Mouse (Mus musculus): Measurements from ENCODE around the gene Cnr2. TPM values are rescaled to one million over a fixed set of nuclear protein-coding genes. Genes with fewer than 3 reads are reported as not detected.

The Cnr2 gene
- polyA plus RNA-seq, 1 experiment from 2014 or later, result 0.71 TPM

DNA sequence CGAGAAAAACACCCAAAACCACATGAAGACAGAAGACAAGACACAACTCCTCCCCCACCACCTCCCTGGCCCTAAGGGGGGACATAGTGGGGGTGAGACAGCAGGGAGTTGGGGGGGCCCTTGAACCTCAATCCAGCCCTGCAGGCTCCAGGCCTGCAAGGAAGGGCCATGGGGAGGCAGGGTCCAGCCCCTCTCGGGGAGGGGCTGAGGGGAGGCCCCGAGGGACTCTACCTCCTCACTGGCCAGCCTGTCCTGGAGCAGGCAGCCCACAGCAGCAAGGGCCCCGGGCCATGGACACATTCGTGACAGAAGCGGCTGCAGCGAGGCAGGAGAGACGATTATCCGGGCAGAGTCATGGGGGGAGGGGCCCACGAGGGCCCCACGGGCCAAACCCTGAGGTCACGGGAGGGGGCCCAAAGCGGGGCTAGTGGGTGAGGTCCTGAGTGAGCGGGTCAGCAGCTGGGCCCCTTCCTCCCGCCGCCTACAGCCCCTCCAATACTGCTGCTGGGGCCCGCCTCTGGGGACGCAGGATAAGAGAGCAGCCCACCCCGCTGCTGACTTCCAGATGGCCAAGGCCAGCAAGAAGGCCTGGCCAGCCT lies 73.2 kb downstream of the Cnr2 start:
- DNase-seq, result no peak
- 47% methylated on average over 19 of the region's 19 CpGs for WGBS

DNA sequence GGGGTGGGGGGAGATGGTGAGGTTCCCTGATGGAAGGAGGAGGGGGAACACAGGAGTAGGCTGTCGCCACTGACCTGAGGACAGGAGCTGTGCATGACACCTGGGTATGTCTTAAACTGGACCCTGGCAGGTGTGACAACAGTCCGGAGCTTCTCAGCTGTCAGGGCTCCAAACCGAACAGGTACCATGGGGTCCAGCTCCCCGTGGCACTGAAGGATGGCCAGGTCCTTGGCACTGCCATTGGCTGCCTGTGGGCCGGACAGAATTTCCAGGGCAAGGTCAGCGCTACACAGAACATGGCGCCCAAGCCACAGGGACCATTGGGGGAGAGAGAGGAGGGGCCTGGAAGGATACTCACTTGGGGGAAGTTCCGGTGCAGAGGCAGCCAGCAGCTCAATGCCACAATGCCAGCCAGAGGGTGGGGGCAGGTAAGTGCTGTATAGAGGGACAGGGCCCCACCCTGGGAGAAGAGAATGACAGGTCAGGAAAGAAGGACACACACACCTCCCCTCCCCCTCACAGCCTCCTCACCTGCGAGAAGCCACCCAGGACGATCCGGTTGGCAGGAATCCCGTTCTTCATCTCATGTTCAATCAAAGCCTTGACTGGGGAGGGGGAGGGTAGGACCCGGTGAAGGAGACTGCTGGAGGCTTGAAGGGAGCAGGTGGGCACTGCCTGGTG lies 74.0 kb downstream of the Cnr2 start:
- H3K36me3 ChIP-seq (ENCODE audit: insufficient read depth), result peaks cover 52% of the 10 kb centered on the region
- no peaks in the 10 kb centered on the region for H3K9me3 ChIP-seq (ENCODE audit: low read depth, low read length)
- no peak overlapping the region for H3K27ac ChIP-seq (ENCODE audit: low read depth)
- H3K4me3 ChIP-seq (ENCODE audit: low read depth, low read length), result no peak overlapping the region
- no peak overlapping the region for H3K4me2 ChIP-seq
- H3K27me3 ChIP-seq (ENCODE audit: insufficient read depth, low read length), result no peaks in the 10 kb centered on the region
- DNase-seq (no peak), ATAC-seq (ENCODE audit: insufficient read depth) (no peak)
- H3K4me1 ChIP-seq (ENCODE audit: insufficient read depth), result 0 out of 2 replicates have a peak, but pooled peaks cover 3% of the 10 kb centered on the region
- 83% methylated on average over 13 of the region's 13 CpGs for WGBS
- no peak for TF ChIP-seq CTCF (IDR thresholded peaks at IDR 0.05; ENCODE audit: low read depth)
- no peak overlapping the region for H3K9ac ChIP-seq

More for the DNA sequence above, 73.2 kb downstream of the Cnr2 start:
- ATAC-seq (ENCODE audit: insufficient read depth), result no peak
- no peak overlapping the region for H3K4me2 ChIP-seq
- H3K9me3 ChIP-seq (ENCODE audit: low read depth, low read length), result no peaks in the 10 kb centered on the region
- no peak overlapping the region for H3K4me3 ChIP-seq (ENCODE audit: low read depth, low read length)
- 0 out of 2 replicates have a peak, but pooled peaks cover 3% of the 10 kb centered on the region for H3K4me1 ChIP-seq (ENCODE audit: insufficient read depth)
- H3K36me3 ChIP-seq (ENCODE audit: insufficient read depth), result peaks cover 52% of the 10 kb centered on the region
- H3K27me3 ChIP-seq (ENCODE audit: insufficient read depth, low read length), result no peaks in the 10 kb centered on the region
- no peak for TF ChIP-seq CTCF (IDR thresholded peaks at IDR 0.05; ENCODE audit: low read depth)
- no peak overlapping the region for H3K9ac ChIP-seq
- no peak overlapping the region for H3K27ac ChIP-seq (ENCODE audit: low read depth)

Other genes starting within 250 kb of the Cnr2 start
- 1.6 and 1.7 TPM in 2 replicates for gene Ifnlr1, start 209.1 kb upstream of the Cnr2 start, polyA plus RNA-seq (2014; fragmentation: Nextera tagmentation; extraction: Ambion mirVana)
- gene Il22ra1, start 167.2 kb upstream of the Cnr2 start, polyA plus RNA-seq (2014; fragmentation: Nextera tagmentation; extraction: Ambion mirVana), result 0.12 TPM in 1 of 2 replicates, not detected in the other
- gene Myom3, start 135.7 kb upstream of the Cnr2 start, polyA plus RNA-seq (2014; fragmentation: Nextera tagmentation; extraction: Ambion mirVana), result not detected in 2 replicates
- 322 and 336 TPM in 2 replicates for gene Srsf10, start 39.6 kb upstream of the Cnr2 start, polyA plus RNA-seq (2014; fragmentation: Nextera tagmentation; extraction: Ambion mirVana)
- 191 and 206 TPM in 2 replicates for gene Pnrc2, start 21.5 kb upstream of the Cnr2 start, polyA plus RNA-seq (2014; fragmentation: Nextera tagmentation; extraction: Ambion mirVana)
- 65.1 and 72.7 TPM in 2 replicates for gene Fuca1, start 25.3 kb downstream of the Cnr2 start, polyA plus RNA-seq (2014; fragmentation: Nextera tagmentation; extraction: Ambion mirVana)
- 71.7 and 78.1 TPM in 2 replicates for gene Hmgcl, start 51.1 kb downstream of the Cnr2 start, polyA plus RNA-seq (2014; fragmentation: Nextera tagmentation; extraction: Ambion mirVana)
- gene Gale, start 68.3 kb downstream of the Cnr2 start, polyA plus RNA-seq (2014; fragmentation: Nextera tagmentation; extraction: Ambion mirVana), result 27.0 and 30.3 TPM in 2 replicates
- gene Lypla2, start 77.2 kb downstream of the Cnr2 start, polyA plus RNA-seq (2014; fragmentation: Nextera tagmentation; extraction: Ambion mirVana), result 117 and 132 TPM in 2 replicates
- gene Pithd1, start 91.9 kb downstream of the Cnr2 start, polyA plus RNA-seq (2014; fragmentation: Nextera tagmentation; extraction: Ambion mirVana), result 54.6 and 61.5 TPM in 2 replicates
- 41.8 and 42.5 TPM in 2 replicates for gene Eloa, start 126.4 kb downstream of the Cnr2 start, polyA plus RNA-seq (2014; fragmentation: Nextera tagmentation; extraction: Ambion mirVana)
- 548 and 564 TPM in 2 replicates for gene Rpl11, start 158.0 kb downstream of the Cnr2 start, polyA plus RNA-seq (2014; fragmentation: Nextera tagmentation; extraction: Ambion mirVana)
- gene Id3, start 248.1 kb downstream of the Cnr2 start, polyA plus RNA-seq (2014; fragmentation: Nextera tagmentation; extraction: Ambion mirVana), result 469 and 477 TPM in 2 replicates